33 mouse cellular contexts compared by ENCODE assay signal in the genomic region with DNA sequence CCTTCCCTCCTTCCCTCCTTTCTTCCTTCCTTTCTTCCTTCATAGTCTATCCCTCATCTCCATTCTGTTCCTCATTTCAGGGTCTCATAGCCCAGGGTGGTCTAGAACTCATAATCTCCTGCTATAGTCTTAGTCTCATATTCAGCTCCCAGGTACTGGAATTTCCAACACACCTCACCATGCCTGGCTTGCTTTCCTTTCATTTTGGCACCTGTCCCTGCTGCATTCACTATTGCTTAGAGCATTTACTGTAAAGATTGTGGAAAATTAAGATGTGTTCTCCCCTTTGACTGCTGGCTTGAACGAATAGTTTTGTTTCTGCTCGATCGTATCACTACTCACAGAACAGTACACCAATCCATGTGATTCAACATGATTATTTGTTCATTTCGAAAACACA.
"Had no signal": no experiment of that assay in that cellular context is flagged by ENCODE, and none has a peak within 500 bp of the region (broad histone marks: within the 10 kb centered on the region; RNA-seq: fewer than 3 reads in every experiment).

No protein-coding gene starts in this region.

- H3K27ac ChIP-seq: heart, embryonic 13.5 days; heart, embryonic 15.5 days; hindbrain, embryonic 10.5 days; hindbrain, embryonic 12.5 days; hindbrain, embryonic 13.5 days; hindbrain, embryonic 14.5 days; hindbrain, embryonic 15.5 days; hindbrain, postnatal 0 days; intestine, embryonic 15.5 days; kidney, embryonic 15.5 days; kidney, postnatal 0 days had no signal

- H3K9me3 ChIP-seq: heart, embryonic 12.5 days; heart, embryonic 13.5 days; heart, embryonic 15.5 days; hindbrain, embryonic 10.5 days; hindbrain, embryonic 12.5 days; hindbrain, embryonic 13.5 days; hindbrain, embryonic 15.5 days; intestine, embryonic 15.5 days; kidney, embryonic 15.5 days had no signal

- H3K27me3 ChIP-seq: heart, embryonic 12.5 days; heart, embryonic 13.5 days; heart, embryonic 15.5 days; hindbrain, embryonic 12.5 days; hindbrain, embryonic 13.5 days; hindbrain, embryonic 15.5 days; intestine, embryonic 15.5 days; kidney, embryonic 15.5 days had no signal

- H3K9ac ChIP-seq: heart, embryonic 12.5 days; heart, embryonic 13.5 days; heart, embryonic 15.5 days; hindbrain, embryonic 12.5 days; hindbrain, embryonic 13.5 days; hindbrain, embryonic 14.5 days; hindbrain, embryonic 15.5 days; intestine, embryonic 15.5 days; kidney, embryonic 15.5 days had no signal

- H3K4me3 ChIP-seq: heart, embryonic 12.5 days; heart, embryonic 13.5 days; heart, embryonic 15.5 days; hindbrain, embryonic 10.5 days; hindbrain, embryonic 12.5 days; hindbrain, embryonic 13.5 days; hindbrain, embryonic 15.5 days; intestine, embryonic 15.5 days; kidney, embryonic 15.5 days; left cerebral cortex, adult 2 months had no signal

- ATAC-seq: hindbrain, embryonic 16.5 days; hindbrain, postnatal 0 days; inflammation-experienced regulatory T-cells, adult 6 months; intestine, embryonic 15.5 days; intestine, embryonic 16.5 days; intestine, postnatal 0 days had no signal

- H3K4me2 ChIP-seq: heart, embryonic 12.5 days; heart, embryonic 13.5 days; heart, embryonic 15.5 days; hindbrain, embryonic 12.5 days; hindbrain, embryonic 13.5 days; hindbrain, embryonic 14.5 days; hindbrain, embryonic 15.5 days; intestine, embryonic 15.5 days; kidney, embryonic 15.5 days had no signal

- H3K4me1 ChIP-seq: heart, embryonic 12.5 days; heart, embryonic 15.5 days; hindbrain, embryonic 10.5 days; hindbrain, embryonic 12.5 days; hindbrain, embryonic 13.5 days; hindbrain, embryonic 15.5 days; intestine, embryonic 15.5 days; kidney, embryonic 15.5 days had no signal

- DNase-seq: heart, postnatal 10 days; heart, postnatal 14 days; heart, postnatal 36 days; heart, postnatal 4 days; kidney, adult 11 months; kidney, adult 18-20 months; kidney, adult 2 months; kidney, adult 8-10 months; kidney, adult 9 months; kidney, postnatal 10 days; kidney, postnatal 14 days; kidney, postnatal 25 days; kidney, postnatal 36 days; kidney, postnatal 4 days; layer of hippocampus, adult 9-11 months; layer of hippocampus, postnatal 36 days had no signal

- H3K36me3 ChIP-seq: hindbrain, embryonic 13.5 days; hindbrain, embryonic 15.5 days; intestine, embryonic 15.5 days; kidney, embryonic 15.5 days had no signal
